Mouse (Mus musculus) hindbrain, embryonic 14.5 days (tissue): ENCODE measurements around the gene Etl4. TPM values are rescaled to one million over a fixed set of nuclear protein-coding genes. Genes with fewer than 3 reads are reported as not detected.
"Not testable (repeated sequence)": the region's sequence is repeated elsewhere in the genome, so short reads cannot be mapped to it uniquely, and the experiment has no call there.

Source experiments
- ATAC-seq: fragments of 200-750 bp; cut with Nextera tagmentation; 2 replicates; pipeline ENCODE4 v1.8.0; 2017; ENCODE audit warnings: moderate number of reproducible peaks, mild to moderate bottlenecking, moderate TSS enrichment, moderate library complexity; ENCODE audit not compliant: low FRiP score
- DNase-seq: peaks from one replicate; pipeline ENCODE4 v3.0.0-alpha.2; 2015; ENCODE audit warnings: low spot score
- H3K27ac ChIP-seq: fragments of 300-500 bp; sonication (generic); 2 replicates; pipeline ENCODE4 v1.5.1; 2014; ENCODE audit warnings: mild to moderate bottlenecking, moderate library complexity
- H3K27me3 ChIP-seq: fragments of 300-500 bp; sonication (generic); 2 replicates; pipeline ENCODE4 v1.6.1; 2014; ENCODE audit warnings: mild to moderate bottlenecking, low read length, mixed read lengths; ENCODE audit not compliant: control insufficient read depth, insufficient read depth
- H3K36me3 ChIP-seq: fragments of 300-500 bp; sonication (generic); replicated peaks from 2 replicates; pipeline ENCODE4 v1.6.1; 2014; ENCODE audit not compliant: control insufficient read depth, insufficient read depth
- H3K4me1 ChIP-seq: fragments of 300-500 bp; sonication (generic); replicated peaks from 2 replicates; pipeline ENCODE4 v1.6.1; 2014; ENCODE audit warnings: antibody characterized with exemption, low read length, mixed read lengths; ENCODE audit not compliant: control insufficient read depth, insufficient read depth
- H3K4me2 ChIP-seq: fragments of 300-500 bp; sonication (generic); replicated peaks from 2 replicates; pipeline ENCODE4 v1.6.1; 2014; ENCODE audit warnings: mild to moderate bottlenecking, moderate library complexity
- H3K4me3 ChIP-seq: fragments of 300-500 bp; sonication (generic); replicated peaks from 2 replicates; pipeline ENCODE4 v1.5.1; 2014; ENCODE audit warnings: mild to moderate bottlenecking, low read length
- H3K9ac ChIP-seq: fragments of 300-500 bp; sonication (generic); 2 replicates; pipeline ENCODE4 v1.6.1; 2014
- H3K9me3 ChIP-seq: fragments of 300-500 bp; sonication (generic); 2 replicates; pipeline ENCODE4 v1.6.1; 2016; ENCODE audit warnings: low read length; ENCODE audit not compliant: control insufficient read depth
- WGBS: fragments of 180-500 bp; shearing (Covaris S2); extraction: QIAGEN DNeasy Blood & Tissue Kit; methylation state at CpG from one replicate; pipeline ENCODE4 v1.1.7; 2014; 5-methylcytosine and 5-hydroxymethylcytosine counted together
- polyA plus RNA-seq: library from polyadenylated mRNA; unstranded; fragments of >200 nt; fragmentation: Nextera tagmentation; extraction: Ambion mirVana; gene quantifications from 2 replicates; pipeline ENCODE4 v1.2.1, GENCODE M21; 2014

Etl4 gene
- polyA plus RNA-seq, 1 experiment from 2014 or later, result 5.9 TPM

- 50% methylated on average over 7 of the region's 7 CpGs for WGBS
- H3K36me3 ChIP-seq, result no peaks in the 10 kb centered on the region
- H3K27me3 ChIP-seq, result no peaks in the 10 kb centered on the region
- H3K9me3 ChIP-seq, result no peaks in the 10 kb centered on the region
- no peak overlapping the region for H3K27ac ChIP-seq
- peak overlapping the region; percentile 42 for H3K4me2 ChIP-seq
- H3K4me3 ChIP-seq, result 0 out of 2 replicates have a peak overlapping the region, but pooled peaks have one; percentile 6
- no peaks in the 10 kb centered on the region for H3K4me1 ChIP-seq
- no peak for ATAC-seq
- no peak for DNase-seq
- no peak overlapping the region for H3K9ac ChIP-seq
Measured at GRCm38 (mm10) chr2:20339016-20339734, 429.6 kb downstream of the Etl4 start.

- H3K4me2 ChIP-seq, result peak overlapping the region; percentile 42
- no peaks in the 10 kb centered on the region for H3K4me1 ChIP-seq
- H3K4me3 ChIP-seq, result peak overlapping the region; percentile 6; the same call in 1 of the 2 replicates
- H3K27ac ChIP-seq, result no peak overlapping the region
- 23% methylated on average over 12 of the region's 12 CpGs for WGBS
- H3K9me3 ChIP-seq, result no peaks in the 10 kb centered on the region
- no peak overlapping the region for H3K9ac ChIP-seq
- DNase-seq, result no peak
- H3K27me3 ChIP-seq, result no peaks in the 10 kb centered on the region
- no peak for ATAC-seq
- no peaks in the 10 kb centered on the region for H3K36me3 ChIP-seq
Measured at GRCm38 (mm10) chr2:20339919-20340318, 430.3 kb downstream of the Etl4 start.

DNA sequence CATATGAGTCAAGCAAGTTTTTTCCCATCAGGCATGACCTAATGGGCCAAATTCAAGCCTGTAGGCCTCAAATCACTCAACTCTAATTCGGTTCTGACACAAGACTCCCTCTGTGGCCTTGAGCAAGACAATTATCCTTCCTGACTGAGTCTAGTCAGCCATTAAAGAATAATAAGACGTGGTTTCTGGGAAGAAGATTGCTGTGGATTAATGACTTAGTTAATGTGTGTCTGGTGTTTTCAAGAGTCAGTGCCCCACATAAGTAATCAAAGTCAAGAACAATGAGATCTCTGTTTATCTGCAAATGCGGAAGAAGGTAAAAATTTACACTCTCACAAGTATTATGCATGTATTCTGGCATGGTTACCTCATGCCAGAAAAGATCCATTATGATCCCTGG, 437.3 kb downstream of the Etl4 start:
- H3K9ac ChIP-seq, result no peak overlapping the region
- WGBS, result 60% methylated on average over 3 of the region's 3 CpGs
- ATAC-seq (no peak), DNase-seq (no peak)
- no peak overlapping the region for H3K27ac ChIP-seq
- H3K4me3 ChIP-seq, result no peak overlapping the region
- H3K4me1 ChIP-seq, result no peaks in the 10 kb centered on the region
- no peaks in the 10 kb centered on the region for H3K9me3 ChIP-seq
- no peak overlapping the region for H3K4me2 ChIP-seq
- no peaks in the 10 kb centered on the region for H3K36me3 ChIP-seq
- H3K27me3 ChIP-seq, result no peaks in the 10 kb centered on the region

- Histone ChIP-seq H3K4me2 (no peak overlapping the region), H3K4me3 (no peak overlapping the region), H3K27me3 (no peaks in the 10 kb centered on the region), H3K36me3 (no peaks in the 10 kb centered on the region), H3K4me1 (no peaks in the 10 kb centered on the region), H3K27ac (no peak overlapping the region), H3K9ac (no peak overlapping the region), H3K9me3 (no peaks in the 10 kb centered on the region)
- no peak for ATAC-seq
- WGBS, result 78% methylated on average over 5 of the region's 5 CpGs
- DNase-seq, result no peak
Measured at GRCm38 (mm10) chr2:20349268-20349667, 439.7 kb downstream of the Etl4 start.

DNA sequence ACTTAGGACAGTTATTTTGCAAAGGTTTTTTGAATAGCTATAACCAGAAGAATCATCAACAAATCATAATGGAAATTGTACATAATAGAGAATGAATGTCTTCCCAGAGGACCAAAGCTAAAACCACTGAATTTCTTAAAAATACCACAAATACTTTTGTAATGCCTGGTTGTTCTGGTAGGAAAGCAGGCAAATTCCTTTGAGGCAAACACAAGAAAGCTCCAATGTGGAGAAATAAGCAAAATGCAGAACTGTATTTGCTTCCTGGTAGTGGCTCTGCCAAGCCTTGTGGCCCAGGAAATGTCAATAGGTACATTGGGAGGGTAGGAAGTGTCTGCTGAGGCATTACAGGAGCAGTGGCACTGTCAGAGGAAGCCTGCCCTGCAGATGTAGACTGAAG, 443.2 kb downstream of the Etl4 start:
- Histone ChIP-seq H3K4me1 (no peaks in the 10 kb centered on the region), H3K4me2 (no peak overlapping the region), H3K9ac (no peak overlapping the region), H3K9me3 (no peaks in the 10 kb centered on the region), H3K4me3 (no peak overlapping the region), H3K36me3 (no peaks in the 10 kb centered on the region), H3K27me3 (no peaks in the 10 kb centered on the region), H3K27ac (no peak overlapping the region)
- DNase-seq (no peak), ATAC-seq (no peak)

DNA sequence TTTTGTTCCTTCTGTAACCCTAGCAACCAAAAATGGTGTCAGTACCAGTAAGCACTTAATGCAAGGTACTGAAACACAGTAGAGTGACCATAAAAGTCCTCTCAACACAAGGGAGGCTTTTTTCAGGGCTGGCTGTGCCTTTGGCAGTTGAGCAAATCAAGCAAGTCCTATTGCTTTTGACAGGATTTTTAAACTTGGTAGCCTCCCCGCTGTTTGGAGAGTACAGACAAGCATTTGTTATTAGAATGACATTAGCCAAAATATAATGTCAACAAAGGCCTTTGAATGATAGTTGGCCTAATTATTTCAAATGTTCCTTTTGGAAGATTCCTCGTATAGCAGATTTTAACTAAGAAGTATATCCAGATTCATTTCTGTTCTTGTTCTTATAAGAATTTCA, 467.4 kb downstream of the Etl4 start:
- 92% methylated on average over 2 of the region's 2 CpGs for WGBS
- H3K4me1 ChIP-seq, result no peaks in the 10 kb centered on the region
- DNase-seq, result no peak
- H3K36me3 ChIP-seq, result no peaks in the 10 kb centered on the region
- no peak overlapping the region for H3K4me2 ChIP-seq
- ATAC-seq, result no peak
- H3K4me3 ChIP-seq, result no peak overlapping the region
- H3K27me3 ChIP-seq, result no peaks in the 10 kb centered on the region
- H3K9ac ChIP-seq, result no peak overlapping the region
- no peaks in the 10 kb centered on the region for H3K9me3 ChIP-seq
- H3K27ac ChIP-seq, result no peak overlapping the region

- WGBS, result 91% methylated on average over 4 of the region's 8 CpGs
- ATAC-seq, H3K27me3 ChIP-seq: not testable (repeated sequence)
Measured at GRCm38 (mm10) chr2:20380874-20381273, 471.3 kb downstream of the Etl4 start.

DNA sequence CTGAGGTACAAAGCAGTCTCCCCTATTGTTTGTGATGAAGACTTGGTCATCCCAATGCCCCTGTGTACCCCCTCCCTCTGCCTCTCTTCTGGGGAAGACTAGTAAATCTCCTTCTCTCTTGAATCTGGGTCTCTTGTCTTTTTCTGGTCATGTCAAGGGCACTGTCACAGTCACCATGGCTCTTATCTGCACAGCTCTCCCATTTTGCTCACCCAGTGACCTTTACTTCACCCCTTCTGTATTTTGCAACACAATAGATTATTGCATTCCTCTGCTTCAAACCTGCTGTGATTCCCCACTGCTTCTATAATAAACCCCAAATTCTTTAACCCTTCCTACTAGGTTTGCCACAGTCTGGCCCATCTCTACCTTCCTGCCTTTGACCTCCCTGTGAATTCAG, 484.5 kb downstream of the Etl4 start:
- no peaks in the 10 kb centered on the region for H3K9me3 ChIP-seq
- no peaks in the 10 kb centered on the region for H3K27me3 ChIP-seq
- no peak overlapping the region for H3K27ac ChIP-seq
- ATAC-seq (no peak), DNase-seq (no peak)
- no peaks in the 10 kb centered on the region for H3K36me3 ChIP-seq
- no peak overlapping the region for H3K4me2 ChIP-seq
- no peak overlapping the region for H3K9ac ChIP-seq
- H3K4me3 ChIP-seq, result no peak overlapping the region
- H3K4me1 ChIP-seq, result no peaks in the 10 kb centered on the region

More at GRCm38 (mm10) chr2:20380874-20381273, 471.3 kb downstream of the Etl4 start:
- not testable (repeated sequence) for H3K4me3 ChIP-seq, H3K4me1 ChIP-seq, H3K4me2 ChIP-seq, H3K9ac ChIP-seq, H3K36me3 ChIP-seq, DNase-seq, H3K9me3 ChIP-seq, H3K27ac ChIP-seq

GRCm38 (mm10) chr2:20396978-20397377, 487.4 kb downstream of the Etl4 start:
- Histone ChIP-seq H3K4me1 (no peaks in the 10 kb centered on the region), H3K4me2 (no peak overlapping the region), H3K9ac (no peak overlapping the region), H3K27ac (no peak overlapping the region), H3K9me3 (no peaks in the 10 kb centered on the region), H3K36me3 (no peaks in the 10 kb centered on the region), H3K4me3 (no peak overlapping the region), H3K27me3 (no peaks in the 10 kb centered on the region)
- DNase-seq (no peak), ATAC-seq (no peak)
- WGBS, result 88% methylated on average over 6 of the region's 6 CpGs

GRCm38 (mm10) chr2:20400556-20400955, 491.0 kb downstream of the Etl4 start:
- Histone ChIP-seq H3K36me3 (no peaks in the 10 kb centered on the region), H3K9ac (no peak overlapping the region), H3K4me3 (no peak overlapping the region), H3K4me2 (no peak overlapping the region), H3K4me1 (no peaks in the 10 kb centered on the region), H3K27me3 (no peaks in the 10 kb centered on the region), H3K27ac (no peak overlapping the region), H3K9me3 (no peaks in the 10 kb centered on the region)
- DNase-seq, result no peak
- ATAC-seq, result no peak
- 71% methylated on average over 3 of the region's 3 CpGs for WGBS
